Mouse (Mus musculus) R1 (cell line): Measurements from ENCODE around the gene Alk.
A peak's percentile ranks its signal among the peaks of the same experiment; 100 is the strongest.

Source experiments
- DNase-seq: peaks from one replicate; pipeline ENCODE4 v3.0.0-alpha.2; 2018; ENCODE audit warnings: low read depth, low spot score

Alk gene

GRCm38 (mm10) chr17:72268529-72268928 is 335.9 kb downstream of the Alk start:
- DNase-seq, result no peak

GRCm38 (mm10) chr17:72265171-72266022 is 339.0 kb downstream of the Alk start:
- no peak for DNase-seq

- DNase-seq, result no peak
Measured at GRCm38 (mm10) chr17:72253411-72253810, 351.0 kb downstream of the Alk start.

GRCm38 (mm10) chr17:72251554-72251953 is 352.9 kb downstream of the Alk start:
- no peak for DNase-seq

GRCm38 (mm10) chr17:72250482-72251405 is 353.7 kb downstream of the Alk start:
- no peak for DNase-seq

- peak; percentile 29 for DNase-seq
Measured at GRCm38 (mm10) chr17:72242036-72242435, 362.4 kb downstream of the Alk start.

- DNase-seq, result no peak
Measured at GRCm38 (mm10) chr17:72237315-72237714, 367.1 kb downstream of the Alk start.

- no peak for DNase-seq
Measured at GRCm38 (mm10) chr17:72230891-72231290, 373.5 kb downstream of the Alk start.

GRCm38 (mm10) chr17:72218816-72219215 is 385.6 kb downstream of the Alk start:
- no peak for DNase-seq

- no peak for DNase-seq
Measured at GRCm38 (mm10) chr17:72197576-72197975, 406.9 kb downstream of the Alk start.

GRCm38 (mm10) chr17:72194976-72195650 is 409.3 kb downstream of the Alk start:
- DNase-seq, result no peak

- no peak for DNase-seq
Measured at GRCm38 (mm10) chr17:72190536-72190935, 413.9 kb downstream of the Alk start.

GRCm38 (mm10) chr17:72187026-72187425 is 417.4 kb downstream of the Alk start:
- DNase-seq, result no peak

- no peak for DNase-seq
Measured at GRCm38 (mm10) chr17:72182414-72182813, 422.0 kb downstream of the Alk start.

- DNase-seq, result no peak
Measured at GRCm38 (mm10) chr17:72180200-72180599, 424.2 kb downstream of the Alk start.

GRCm38 (mm10) chr17:72179722-72180140 is 424.7 kb downstream of the Alk start:
- DNase-seq, result no peak

GRCm38 (mm10) chr17:72173778-72174177 is 430.6 kb downstream of the Alk start:
- no peak for DNase-seq

- no peak for DNase-seq
Measured at GRCm38 (mm10) chr17:72168152-72168551, 436.3 kb downstream of the Alk start.

GRCm38 (mm10) chr17:72158857-72159385 is 445.5 kb downstream of the Alk start:
- DNase-seq, result no peak

GRCm38 (mm10) chr17:72157830-72158629 is 446.4 kb downstream of the Alk start:
- no peak for DNase-seq

GRCm38 (mm10) chr17:72153038-72153437 is 451.4 kb downstream of the Alk start:
- DNase-seq, result no peak
